Mouse (Mus musculus) CH12.LX (cell line): Measurements from ENCODE around the gene Hist1h1c. TPM values are rescaled to one million over a fixed set of nuclear protein-coding genes. Genes with fewer than 3 reads are reported as not detected.
A peak's percentile ranks its signal among the peaks of the same experiment; 100 is the strongest.

Experiments used
- DNase-seq: peaks from one replicate; pipeline ENCODE4 v3.0.0-alpha.2; 2013; ENCODE audit errors: extremely low read depth
- H3K27ac ChIP-seq: 2 replicates; pipeline ENCODE4 v1.5.1; 2012; ENCODE audit warnings: low read depth, mild to moderate bottlenecking, control low read depth, moderate library complexity; ENCODE audit not compliant: insufficient read depth
- H3K27me3 ChIP-seq: replicated peaks from 2 replicates; pipeline ENCODE3; 2012; ENCODE audit warnings: inconsistent platforms
- H3K36me3 ChIP-seq, 2 experiments: replicated peaks in 1 of 2; 2 replicates each; pipeline versions ENCODE3 to v1.6.1; 2012; ENCODE audit warnings: inconsistent platforms in 1 of 2, low read length in 1 of 2, mild to moderate bottlenecking in 1 of 2, mixed read lengths in 1 of 2, moderate library complexity in 1 of 2; ENCODE audit not compliant: control insufficient read depth in 1 of 2, insufficient read depth in 1 of 2
- H3K4me1 ChIP-seq, 2 experiments: 2 replicates each; pipeline ENCODE4 v1.6.1; 2012; ENCODE audit warnings: inconsistent platforms in 1 of 2, moderate library complexity in 1 of 2; ENCODE audit not compliant: insufficient read depth in 2 of 2, control insufficient read depth in 1 of 2
- H3K4me2 ChIP-seq: 2 replicates; pipeline ENCODE4 v1.6.1; 2012; ENCODE audit warnings: low read depth, mild to moderate bottlenecking, control low read depth; ENCODE audit not compliant: poor library complexity, insufficient read depth, severe bottlenecking
- H3K4me3 ChIP-seq, 3 experiments: fragments of 150-350 bp in 1 of 3; sonication (generic) in 1 of 3; replicated peaks in 1 of 3; 2 replicates each; pipeline versions ENCODE3 to v1.5.1; 2011 to 2012; ENCODE audit warnings: low read depth in 2 of 3, low read length in 2 of 3, mild to moderate bottlenecking in 2 of 3, moderate library complexity in 2 of 3, control low read depth in 1 of 3, improper control_type of control experiment in 1 of 3, inconsistent platforms in 1 of 3, mixed read lengths in 1 of 3; ENCODE audit not compliant: poor library complexity in 1 of 3
- H3K79me2 ChIP-seq: replicated peaks from 2 replicates; pipeline ENCODE4 v1.6.1; 2012; ENCODE audit warnings: mild to moderate bottlenecking, moderate library complexity; ENCODE audit not compliant: control insufficient read depth, poor library complexity, insufficient read depth, severe bottlenecking; ENCODE audit errors: extremely low read depth
- H3K9ac ChIP-seq: 2 replicates; pipeline ENCODE4 v1.6.1; 2012; ENCODE audit warnings: low read depth, mild to moderate bottlenecking, control low read depth, moderate library complexity; ENCODE audit not compliant: insufficient read depth
- H3K9me3 ChIP-seq: replicated peaks from 2 replicates; pipeline ENCODE3; 2012; ENCODE audit warnings: low read length, inconsistent platforms, mixed read lengths
- BHLHE40 ChIP-seq: IDR thresholded peaks from 2 replicates; pipeline ENCODE4 v1.6.1; 2011; ENCODE audit warnings: mild to moderate bottlenecking, low read depth, low read length, improper control_type of control experiment
- CTCF ChIP-seq, 2 experiments: IDR thresholded peaks in 1 of 2; conservative IDR thresholded peaks in 1 of 2; 2 replicates each; pipeline ENCODE4 v1.5.1; 2011 to 2012; ENCODE audit warnings: low read depth in 2 of 2, low read length in 2 of 2, improper control_type of control experiment in 1 of 2, inconsistent platforms in 1 of 2, mild to moderate bottlenecking in 1 of 2, moderate library complexity in 1 of 2
- E2F4 ChIP-seq: IDR thresholded peaks from 2 replicates; pipeline ENCODE4 v1.6.1; 2011; ENCODE audit warnings: low read depth, low read length, improper control_type of control experiment; ENCODE audit not compliant: insufficient replicate concordance
- ETS1 ChIP-seq: conservative IDR thresholded peaks from 2 replicates; pipeline ENCODE4 v1.6.1; 2012; ENCODE audit warnings: low read depth, mild to moderate bottlenecking, inconsistent platforms, low read length, improper control_type of control experiment, moderate library complexity
- IRF4 ChIP-seq: IDR thresholded peaks from 2 replicates; pipeline ENCODE4 v1.6.1; 2014; ENCODE audit warnings: low read depth, mild to moderate bottlenecking, inconsistent platforms, low read length, improper control_type of control experiment
- JUN ChIP-seq: IDR thresholded peaks from 2 replicates; pipeline ENCODE4 v1.6.1; 2011; ENCODE audit warnings: low read depth, mild to moderate bottlenecking, low read length, improper control_type of control experiment, moderate library complexity; ENCODE audit not compliant: insufficient read depth
- MAFK ChIP-seq: IDR thresholded peaks from 2 replicates; pipeline ENCODE4 v1.6.1; 2011; ENCODE audit warnings: low read length, improper control_type of control experiment; ENCODE audit not compliant: insufficient replicate concordance
- MEF2A ChIP-seq: IDR thresholded peaks from 2 replicates; pipeline ENCODE4 v1.6.1; 2014; ENCODE audit warnings: low read depth, mild to moderate bottlenecking, inconsistent platforms, low read length, improper control_type of control experiment, borderline replicate concordance
- NRF1 ChIP-seq: IDR thresholded peaks from 2 replicates; pipeline ENCODE4 v1.6.1; 2014; ENCODE audit warnings: low read depth, mild to moderate bottlenecking, inconsistent platforms, low read length, improper control_type of control experiment, moderate library complexity
- POLR2A ChIP-seq: IDR thresholded peaks from 2 replicates; pipeline ENCODE4 v1.6.1; 2011; ENCODE audit warnings: low read depth, mild to moderate bottlenecking, improper control_type of control experiment, low read length
- POLR2AphosphoS2 ChIP-seq: IDR thresholded peaks from 2 replicates; pipeline ENCODE4 v1.6.1; 2011; ENCODE audit warnings: low read depth, low read length, improper control_type of control experiment
- RCOR1 ChIP-seq: conservative IDR thresholded peaks from 2 replicates; pipeline ENCODE4 v1.6.1; 2012; ENCODE audit warnings: low read depth, mild to moderate bottlenecking, inconsistent platforms, low read length, improper control_type of control experiment
- SMC3 ChIP-seq: IDR thresholded peaks from 2 replicates; pipeline ENCODE4 v1.6.1; 2011; ENCODE audit warnings: low read depth, low read length, improper control_type of control experiment
- UBTF ChIP-seq: IDR thresholded peaks from 2 replicates; pipeline ENCODE4 v1.6.1; 2012; ENCODE audit warnings: low read depth, mild to moderate bottlenecking, inconsistent platforms, low read length, improper control_type of control experiment, moderate library complexity
- ZKSCAN1 ChIP-seq: IDR thresholded peaks from 2 replicates; pipeline ENCODE4 v1.6.1; 2012; ENCODE audit warnings: low read depth, inconsistent platforms, low read length, improper control_type of control experiment, borderline replicate concordance
- ZMIZ1 ChIP-seq: IDR thresholded peaks from 2 replicates; pipeline ENCODE4 v1.6.1; 2012; ENCODE audit warnings: low read depth, mild to moderate bottlenecking, inconsistent platforms, low read length, improper control_type of control experiment
- ZNF384 ChIP-seq: IDR thresholded peaks from 2 replicates; pipeline ENCODE4 v1.6.1; 2012; ENCODE audit warnings: low read depth, low read length, improper control_type of control experiment, inconsistent platforms
- dilution Hi-C: fragments of 300-500 bp; cut with MboI; formaldehyde crosslinking; loops from 2 replicates; pipeline ENCODE4 v1.14.3; 2020; ENCODE audit warnings: low sequenced_read_pairs; ENCODE audit not compliant: extremely low pct_unique_long_range_greater_than_20kb, extremely low pct_ligation_motif_present
- in situ Hi-C: fragments of 300-500 bp; cut with MboI; formaldehyde crosslinking; loops from 3 replicates; pipeline ENCODE4 v1.14.3; 2019; ENCODE audit warnings: low sequenced_read_pairs, low pct_ligation_motif_present, low pct_unique_long_range_greater_than_20kb, mixed read lengths
- polyA plus RNA-seq: library from polyadenylated mRNA; unstranded; fragments of >175 nt; gene quantifications from 2 replicates; pipeline ENCODE4 v1.2.1, GENCODE M21; 2012; ENCODE audit warnings: low read depth; ENCODE audit not compliant: insufficient read length
- total RNA-seq, 2 experiments: library from RNA; depleted of rRNA; stranded (reverse); fragments of 300-350 nt in 1 of 2; fragments of >200 nt in 1 of 2; gene quantifications; 2 replicates each; pipeline ENCODE4 v1.2.3; 2012 to 2014

Gene Hist1h1c
- total and polyA plus RNA-seq, 3 experiments, result 12.5 to 597 (median 22.8) TPM

DNA sequence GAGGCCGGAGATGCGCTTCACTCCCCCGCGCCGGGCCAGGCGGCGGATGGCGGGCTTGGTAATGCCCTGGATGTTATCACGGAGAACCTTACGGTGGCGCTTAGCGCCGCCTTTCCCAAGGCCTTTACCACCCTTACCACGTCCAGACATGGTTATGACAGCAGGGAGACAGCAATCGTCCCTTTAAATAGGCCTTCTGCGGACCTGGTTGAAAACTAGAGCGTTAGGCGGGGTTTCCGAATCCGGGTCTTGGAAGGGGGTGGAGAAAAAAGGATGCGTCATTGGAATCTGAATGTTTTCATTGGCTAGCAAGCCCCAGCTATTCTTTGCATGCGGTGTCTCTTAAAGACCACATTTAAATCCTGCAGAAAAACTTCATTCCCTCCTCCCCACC is 40.3 kb upstream of the Hist1h1c start, which contains the start of gene Hist1h4c (continued):
- TF ChIP-seq SMC3 (no peak), IRF4 (peak; percentile 16; the same call in 1 of the 2 replicates), NRF1 (peak; percentile 50; the same call in 1 of the 2 replicates)

DNA sequence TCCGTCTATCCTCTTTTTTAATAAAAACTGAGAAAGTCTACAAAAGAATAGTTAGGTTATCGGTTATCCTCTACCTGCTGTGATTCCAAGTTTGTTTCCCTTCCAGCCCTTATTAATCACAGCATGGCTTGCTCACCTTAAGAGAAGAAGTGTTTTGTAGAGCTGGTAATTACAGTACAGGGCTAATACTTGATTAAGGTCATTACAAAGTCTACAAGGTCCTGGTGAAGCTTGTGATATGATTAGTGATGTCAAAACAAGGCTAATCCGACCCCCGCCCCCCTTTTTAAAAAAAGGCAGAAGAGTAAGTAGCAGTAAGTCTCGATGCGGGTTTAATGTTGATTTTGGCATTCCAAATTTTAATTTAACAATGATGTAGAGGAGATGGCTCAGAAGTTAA is 39.6 kb upstream of the Hist1h1c start:
- H3K9me3 ChIP-seq, result no peaks in the 10 kb centered on the region
- no peak for DNase-seq
- dilution Hi-C loops, result loop anchor here (10.0 kb wide), 1 partner anchor 46 kb away; the partner anchor contains the start of genes Hist1h2bb and Hist1h3c
- peak overlapping the region; percentile 52; the same call in 1 of the 2 replicates for H3K4me2 ChIP-seq
- in situ Hi-C loops, result no loop called here
- H3K36me3 ChIP-seq, result no peaks in the 10 kb centered on the region
- H3K79me2 ChIP-seq, result no peaks in the 10 kb centered on the region
- no peak for TF ChIP-seq ZNF384
- TF ChIP-seq MEF2A, result no peak
- TF ChIP-seq JUN, result no peak
- TF ChIP-seq ZKSCAN1, result no peak
- TF ChIP-seq RCOR1, result no peak
- no peak for TF ChIP-seq POLR2A
- no peak for TF ChIP-seq MAFK
- TF ChIP-seq E2F4, result no peak
- no peak for TF ChIP-seq BHLHE40
- TF ChIP-seq POLR2AphosphoS2, result no peak
- TF ChIP-seq ZMIZ1, result no peak
- TF ChIP-seq UBTF, result no peak
- TF ChIP-seq IRF4, result no peak
- peak overlapping the region; percentile 67 for H3K9ac ChIP-seq
- H3K27me3 ChIP-seq, result no peaks in the 10 kb centered on the region
- no peak overlapping the region for H3K4me3 ChIP-seq
- peaks cover 2 to 52% of the 10 kb centered on the region in 2 experiments; a peak in 2 of 4 replicates for H3K4me1 ChIP-seq
- 0 out of 2 replicates have a peak overlapping the region, but pooled peaks have one; percentile 45 for H3K27ac ChIP-seq

DNA sequence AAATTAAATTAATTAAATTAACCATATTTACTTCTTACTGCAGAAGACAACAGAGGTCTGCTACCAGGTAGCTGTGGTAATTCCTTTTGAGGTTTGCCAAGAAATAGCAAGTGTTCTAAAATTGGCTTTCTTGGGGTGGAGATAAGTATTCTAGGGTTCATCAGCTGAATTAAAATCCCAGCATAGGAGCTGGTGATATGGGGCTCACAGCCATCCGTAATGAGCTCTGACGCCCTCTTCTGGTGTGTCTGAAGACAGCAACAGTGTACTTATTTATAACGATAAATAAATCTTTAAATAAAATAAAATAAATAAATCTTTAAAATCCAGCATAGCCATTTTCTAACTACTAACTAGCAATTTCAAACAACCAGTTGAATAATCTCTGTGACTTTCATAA is 38.8 kb upstream of the Hist1h1c start:
- TF ChIP-seq CTCF (conservative IDR thresholded peaks at IDR 0.05 in 1 of 2, IDR thresholded peaks at IDR 0.05 in 1 of 2; ENCODE audit: low read depth in 2 of 2, low read length in 2 of 2) (peak in 1 of 2 experiments; percentile 36; a peak in 3 of 4 replicates), ZMIZ1 (no peak), ETS1 (no peak)
- Histone ChIP-seq H3K4me2 (no peak overlapping the region), H3K9me3 (no peaks in the 10 kb centered on the region), H3K9ac (no peak overlapping the region), H3K79me2 (no peaks in the 10 kb centered on the region), H3K36me3 (no peaks in the 10 kb centered on the region), H3K27me3 (no peaks in the 10 kb centered on the region), H3K4me1 (peaks cover 2 to 58% of the 10 kb centered on the region in 2 experiments; a peak in 2 of 4 replicates), H3K4me3 (no peak overlapping the region), H3K27ac (no peak overlapping the region)
- in situ Hi-C loops (loop anchor here (5.0 kb wide), 1 partner anchor 38 kb away; the partner anchor contains the start of gene Hist1h1c), dilution Hi-C loops (loop anchor here (10.0 kb wide), 1 partner anchor 45 kb away; the partner anchor contains the start of genes Hist1h2bb and Hist1h3c)
- no peak for DNase-seq
